Mouse (Mus musculus) hindbrain, embryonic 11.5 days (tissue): ENCODE measurements around the gene Kcnt1. TPM values are rescaled to one million over a fixed set of nuclear protein-coding genes. Genes with fewer than 3 reads are reported as not detected.
A peak's percentile ranks its signal among the peaks of the same experiment; 100 is the strongest.

ENCODE experiments used
- ATAC-seq: fragments of 200-750 bp; cut with Nextera tagmentation; 2 replicates; pipeline ENCODE4 v1.8.0; 2017; ENCODE audit warnings: mild to moderate bottlenecking, moderate TSS enrichment, moderate library complexity; ENCODE audit not compliant: low FRiP score
- DNase-seq: peaks from one replicate; pipeline ENCODE4 v3.0.0-alpha.2; 2015; ENCODE audit warnings: low spot score
- H3K27ac ChIP-seq: fragments of 300-500 bp; sonication (generic); 2 replicates; pipeline ENCODE4 v1.5.1; 2014; ENCODE audit warnings: mild to moderate bottlenecking, low read depth, low read length
- H3K27me3 ChIP-seq: fragments of 300-500 bp; sonication (generic); 2 replicates; pipeline ENCODE4 v1.6.1; 2014; ENCODE audit warnings: mild to moderate bottlenecking, low read length, moderate library complexity, mixed read lengths; ENCODE audit not compliant: control insufficient read depth, insufficient read depth
- H3K36me3 ChIP-seq: fragments of 300-500 bp; sonication (generic); 2 replicates; pipeline ENCODE4 v1.6.1; 2014; ENCODE audit warnings: mild to moderate bottlenecking, low read length, moderate library complexity, mixed read lengths; ENCODE audit not compliant: control insufficient read depth, insufficient read depth
- H3K4me1 ChIP-seq: fragments of 300-500 bp; sonication (generic); replicated peaks from 2 replicates; pipeline ENCODE4 v1.6.1; 2014; ENCODE audit warnings: low read length, mixed read lengths; ENCODE audit not compliant: control insufficient read depth, insufficient read depth
- H3K4me2 ChIP-seq: fragments of 300-500 bp; sonication (generic); replicated peaks from 2 replicates; pipeline ENCODE4 v1.6.1; 2014; ENCODE audit warnings: mild to moderate bottlenecking, low read depth, low read length
- H3K4me3 ChIP-seq: fragments of 300-500 bp; sonication (generic); 2 replicates; pipeline ENCODE4 v1.5.1; 2014; ENCODE audit warnings: low read depth, low read length
- H3K9ac ChIP-seq: fragments of 300-500 bp; sonication (generic); 2 replicates; pipeline ENCODE4 v1.6.1; 2014; ENCODE audit warnings: low read depth, low read length
- H3K9me3 ChIP-seq: fragments of 300-500 bp; sonication (generic); 2 replicates; pipeline ENCODE4 v1.6.1; 2016; ENCODE audit warnings: low read length; ENCODE audit not compliant: control insufficient read depth
- WGBS: fragments of 180-500 bp; shearing (Covaris S2); extraction: QIAGEN DNeasy Blood & Tissue Kit; methylation state at CpG from one replicate; pipeline ENCODE4 v1.1.7; 2014; 5-methylcytosine and 5-hydroxymethylcytosine counted together
- polyA plus RNA-seq: library from polyadenylated mRNA; unstranded; fragments of >200 nt; fragmentation: Nextera tagmentation; extraction: Ambion mirVana; gene quantifications from 2 replicates; pipeline ENCODE4 v1.2.1, GENCODE M21; 2014

Gene Kcnt1
- polyA plus RNA-seq, 1 experiment from 2014 or later = 0.86 TPM

DNA sequence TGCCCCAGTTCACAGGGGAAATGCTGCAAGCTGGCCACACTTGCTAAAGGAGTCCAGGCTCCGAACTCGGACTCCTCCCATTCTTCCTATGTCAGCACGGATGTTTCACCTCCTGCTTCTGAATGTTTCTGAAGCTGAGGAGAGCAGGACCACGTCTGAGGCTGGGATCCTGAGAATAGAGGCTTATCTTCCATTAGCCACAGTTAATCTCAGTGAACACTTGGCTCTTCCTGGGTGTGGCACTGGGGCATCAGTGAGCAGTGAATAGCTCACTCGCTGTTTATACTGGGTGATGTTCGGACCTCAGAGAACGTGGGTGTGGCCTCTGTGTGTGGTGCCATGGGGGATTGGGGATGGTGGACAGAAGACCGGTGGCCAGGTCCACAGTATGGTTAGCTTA is 23.7 kb downstream of the Kcnt1 start:
- DNase-seq (no peak), ATAC-seq (no peak)
- Histone ChIP-seq H3K9me3 (no peaks in the 10 kb centered on the region), H3K27ac (no peak overlapping the region), H3K9ac (no peak overlapping the region), H3K4me1 (no peaks in the 10 kb centered on the region), H3K4me3 (no peak overlapping the region), H3K36me3 (no peaks in the 10 kb centered on the region), H3K27me3 (no peaks in the 10 kb centered on the region), H3K4me2 (no peak overlapping the region)
- WGBS = 74% methylated on average over 8 of the region's 8 CpGs

DNA sequence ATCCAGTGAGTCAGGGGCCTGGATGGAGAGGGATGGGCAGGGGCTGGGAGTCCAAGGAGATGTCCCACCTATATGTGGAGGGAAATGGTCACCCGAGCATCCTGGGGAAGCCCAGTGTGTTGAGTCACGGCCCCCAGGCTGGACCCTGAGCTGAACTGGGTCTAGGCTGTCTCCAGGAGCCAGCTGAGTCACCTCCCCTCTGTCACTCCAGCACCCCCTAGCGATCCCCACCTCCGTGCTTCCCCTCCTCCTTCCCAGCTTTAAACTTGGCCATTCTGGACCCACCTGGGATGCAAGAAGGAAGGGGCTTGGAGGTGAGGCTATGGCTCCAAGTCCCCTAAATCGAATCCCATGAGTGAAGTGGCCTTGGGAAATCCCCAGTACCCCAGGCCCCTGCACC is 24.6 kb downstream of the Kcnt1 start:
- Histone ChIP-seq H3K4me1 (no peaks in the 10 kb centered on the region), H3K4me2 (no peak overlapping the region), H3K27ac (no peak overlapping the region), H3K27me3 (no peaks in the 10 kb centered on the region), H3K4me3 (no peak overlapping the region), H3K9me3 (no peaks in the 10 kb centered on the region), H3K36me3 (no peaks in the 10 kb centered on the region), H3K9ac (no peak overlapping the region)
- 72% methylated on average over 5 of the region's 5 CpGs for WGBS
- DNase-seq (no peak), ATAC-seq (no peak)

- no peaks in the 10 kb centered on the region for H3K4me1 ChIP-seq
- WGBS = 79% methylated on average over 7 of the region's 7 CpGs
These were observed 28.9 kb downstream of the Kcnt1 start for GRCm38 (mm10) chr2:25892440-25892839.

GRCm38 (mm10) chr2:25898970-25899369 is 35.4 kb downstream of the Kcnt1 start:
- Histone ChIP-seq H3K36me3 (no peaks in the 10 kb centered on the region), H3K9ac (no peak overlapping the region), H3K4me1 (no peaks in the 10 kb centered on the region), H3K4me3 (no peak overlapping the region), H3K9me3 (no peaks in the 10 kb centered on the region), H3K27me3 (no peaks in the 10 kb centered on the region), H3K4me2 (no peak overlapping the region), H3K27ac (no peak overlapping the region)
- WGBS = 83% methylated on average over 9 of the region's 9 CpGs
- ATAC-seq (no peak), DNase-seq (no peak)

More at GRCm38 (mm10) chr2:25892440-25892839, 28.9 kb downstream of the Kcnt1 start:
- Histone ChIP-seq H3K4me3 (no peak overlapping the region), H3K36me3 (no peaks in the 10 kb centered on the region), H3K27ac (no peak overlapping the region), H3K27me3 (no peaks in the 10 kb centered on the region), H3K9ac (no peak overlapping the region), H3K4me2 (no peak overlapping the region), H3K9me3 (no peaks in the 10 kb centered on the region)
- DNase-seq (no peak), ATAC-seq (no peak)

- 85% methylated on average over 12 of the region's 12 CpGs for WGBS
- no peak for DNase-seq
- ATAC-seq = no peak
- Histone ChIP-seq H3K27me3 (no peaks in the 10 kb centered on the region), H3K4me1 (no peaks in the 10 kb centered on the region), H3K9me3 (no peaks in the 10 kb centered on the region), H3K4me3 (no peak overlapping the region), H3K4me2 (no peak overlapping the region), H3K27ac (no peak overlapping the region), H3K9ac (no peak overlapping the region), H3K36me3 (no peaks in the 10 kb centered on the region)
These were observed 46.3 kb downstream of the Kcnt1 start for GRCm38 (mm10) chr2:25909872-25910271.

DNA sequence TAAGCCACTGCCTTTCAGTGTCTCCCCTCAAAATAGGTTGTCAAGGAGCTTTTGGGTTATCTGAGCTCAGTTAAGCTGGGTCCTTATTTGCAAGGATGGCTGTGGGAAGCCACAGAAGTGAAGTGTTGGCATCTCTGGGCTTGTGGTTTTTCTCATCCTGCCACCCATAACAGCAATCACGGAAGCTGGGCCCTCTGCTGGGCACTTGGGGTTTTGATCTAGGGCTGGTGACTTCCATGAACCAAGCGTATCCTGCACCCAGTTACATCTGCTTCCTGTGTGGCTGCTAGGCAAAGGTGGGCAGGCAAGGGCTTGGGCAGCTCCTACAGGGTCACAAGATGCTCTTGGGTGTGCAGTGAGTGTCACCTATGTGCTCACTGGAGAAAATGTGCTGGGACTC is 49.7 kb downstream of the Kcnt1 start:
- H3K4me1 ChIP-seq = no peaks in the 10 kb centered on the region

GRCm38 (mm10) chr2:25914201-25914600 is 50.7 kb downstream of the Kcnt1 start:
- DNase-seq (no peak), ATAC-seq (no peak)
- 82% methylated on average over 4 of the region's 4 CpGs for WGBS
- H3K27me3 ChIP-seq = no peaks in the 10 kb centered on the region
- no peak overlapping the region for H3K9ac ChIP-seq
- no peaks in the 10 kb centered on the region for H3K36me3 ChIP-seq
- no peaks in the 10 kb centered on the region for H3K9me3 ChIP-seq
- no peak overlapping the region for H3K27ac ChIP-seq
- H3K4me2 ChIP-seq = no peak overlapping the region
- no peaks in the 10 kb centered on the region for H3K4me1 ChIP-seq
- H3K4me3 ChIP-seq = no peak overlapping the region

More for the DNA sequence above, 49.7 kb downstream of the Kcnt1 start:
- Histone ChIP-seq H3K4me3 (no peak overlapping the region), H3K4me2 (no peak overlapping the region), H3K27me3 (no peaks in the 10 kb centered on the region), H3K36me3 (no peaks in the 10 kb centered on the region), H3K9me3 (no peaks in the 10 kb centered on the region), H3K9ac (no peak overlapping the region), H3K27ac (no peak overlapping the region)
- DNase-seq = peak; percentile 20
- WGBS = 55% methylated on average over 2 of the region's 2 CpGs
- no peak for ATAC-seq

DNA sequence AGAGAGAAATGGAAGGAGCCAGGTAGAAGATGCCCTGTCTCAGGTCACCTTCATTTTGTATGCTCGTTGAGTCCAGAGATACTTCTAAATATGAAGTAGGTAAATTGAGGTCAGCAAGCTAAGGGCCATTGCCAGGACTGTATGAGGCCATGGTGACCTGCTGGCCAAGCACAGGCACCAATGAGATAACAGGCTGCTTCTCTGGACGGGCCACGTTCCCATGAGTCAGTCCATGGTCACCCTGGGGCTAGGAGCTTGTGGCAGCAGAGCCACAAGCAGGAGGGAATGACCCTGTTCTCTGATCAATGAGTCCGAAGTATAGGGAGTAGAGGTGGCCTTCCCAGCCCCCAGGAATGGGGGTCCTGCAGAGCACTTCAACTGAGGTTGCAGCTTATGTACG is 51.3 kb downstream of the Kcnt1 start:
- no peak overlapping the region for H3K9ac ChIP-seq
- H3K36me3 ChIP-seq = no peaks in the 10 kb centered on the region
- H3K27ac ChIP-seq = no peak overlapping the region
- WGBS = 87% methylated on average over 5 of the region's 5 CpGs
- no peak overlapping the region for H3K4me3 ChIP-seq
- no peaks in the 10 kb centered on the region for H3K4me1 ChIP-seq
- ATAC-seq (no peak), DNase-seq (no peak)
- H3K27me3 ChIP-seq = no peaks in the 10 kb centered on the region
- no peaks in the 10 kb centered on the region for H3K9me3 ChIP-seq
- no peak overlapping the region for H3K4me2 ChIP-seq

DNA sequence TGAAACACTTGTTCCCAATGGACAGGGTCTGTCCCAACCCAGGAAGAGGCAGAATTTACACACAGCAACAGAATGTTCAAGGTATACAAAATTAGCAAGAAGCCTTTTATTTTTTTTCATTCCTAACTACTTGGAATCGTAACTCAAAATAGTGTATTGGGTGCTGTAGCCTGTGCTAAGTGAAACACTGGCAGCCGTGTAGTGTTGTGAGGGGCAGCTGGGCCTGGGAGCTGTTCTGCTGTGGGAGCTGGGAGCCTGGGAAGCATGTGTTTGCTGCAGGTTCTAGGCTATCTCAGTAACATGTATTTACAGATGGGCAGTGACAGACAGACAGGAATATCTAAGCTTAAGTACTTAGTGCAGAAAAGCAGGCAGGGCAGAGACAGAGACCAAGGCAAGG is 54.9 kb downstream of the Kcnt1 start:
- H3K27ac ChIP-seq = no peak overlapping the region
- no peaks in the 10 kb centered on the region for H3K4me1 ChIP-seq
- DNase-seq (no peak), ATAC-seq (no peak)
- H3K27me3 ChIP-seq = no peaks in the 10 kb centered on the region
- H3K9ac ChIP-seq = no peak overlapping the region
- H3K9me3 ChIP-seq = no peaks in the 10 kb centered on the region
- no peaks in the 10 kb centered on the region for H3K36me3 ChIP-seq
- H3K4me3 ChIP-seq = no peak overlapping the region
- H3K4me2 ChIP-seq = no peak overlapping the region
- 87% methylated on average over 2 of the region's 2 CpGs for WGBS
